Mouse (Mus musculus) gastrocnemius, postnatal 14 days (tissue): Measurements from ENCODE around the gene Sema4c. TPM values are rescaled to one million over a fixed set of nuclear protein-coding genes. Genes with fewer than 3 reads are reported as not detected.
A peak's percentile ranks its signal among the peaks of the same experiment; 100 is the strongest.

ENCODE experiments used
- DNase-seq: peaks from one replicate; pipeline ENCODE4 v3.0.0; 2021; ENCODE audit warnings: mixed read lengths
- intact Hi-C: fragments of 180-260 bp; cut with DNase I; formaldehyde crosslinking; loops from one replicate; pipeline ENCODE4 v1.15.1; 2025; ENCODE audit warnings: low total_unique reads
- long read RNA-seq, 2 experiments: library from polyadenylated mRNA; stranded (forward); transcript quantifications; one replicate each; pipeline ENCODE4 v2.0.0; 2021
- total RNA-seq, 2 experiments: library from RNA; stranded (reverse); gene quantifications; 2 replicates each; pipeline ENCODE4 v1.2.3; 2021

Sema4c gene
- total RNA-seq = 10 to 100 TPM; 12.1 to 13.1 TPM
- long read RNA-seq, experiment 1, partial matches to known transcripts = 0 of 1 reads
- long read RNA-seq, experiment 1, other reads (novel, unspliced or antisense) = 0 of 1 reads
- long read RNA-seq, experiment 2, partial matches to known transcripts = 0 of 2 reads
- long read RNA-seq, experiment 2, other reads (novel, unspliced or antisense) = 2 of 2 reads

- intact Hi-C loops = no loop called here
- peak; percentile 81 for DNase-seq
Observed at GRCm38 (mm10) chr1:36558031-36558993, at the start of gene Sema4c. Sema4c (minus strand) TSS chr1:36558349.

- intact Hi-C loops = no loop called here
- no peak for DNase-seq
Observed at GRCm38 (mm10) chr1:36606951-36607350, 48.8 kb upstream of the Sema4c start.

- no peak for DNase-seq
- intact Hi-C loops = no loop called here
Observed at GRCm38 (mm10) chr1:36604254-36605156, 46.4 kb upstream of the Sema4c start.

- peak; percentile 68 for DNase-seq
- intact Hi-C loops = no loop called here
Observed at GRCm38 (mm10) chr1:36603361-36603760, 45.2 kb upstream of the Sema4c start.

GRCm38 (mm10) chr1:36602271-36602670 is 44.1 kb upstream of the Sema4c start:
- DNase-seq = no peak
- intact Hi-C loops = no loop called here

- intact Hi-C loops = no loop called here
- no peak for DNase-seq
Observed at GRCm38 (mm10) chr1:36598411-36598810, 40.3 kb upstream of the Sema4c start.

GRCm38 (mm10) chr1:36596114-36596513 is 38.0 kb upstream of the Sema4c start:
- intact Hi-C loops = no loop called here
- DNase-seq = no peak

- no peak for DNase-seq
- intact Hi-C loops = no loop called here
Observed at GRCm38 (mm10) chr1:36595167-36595931, 37.2 kb upstream of the Sema4c start.

GRCm38 (mm10) chr1:36593099-36593498 is 35.0 kb upstream of the Sema4c start:
- intact Hi-C loops = no loop called here
- DNase-seq = no peak

- no peak for DNase-seq
Observed at GRCm38 (mm10) chr1:36591408-36591807, 33.3 kb upstream of the Sema4c start.

GRCm38 (mm10) chr1:36590664-36591063 is 32.5 kb upstream of the Sema4c start:
- intact Hi-C loops = no loop called here
- no peak for DNase-seq

More at GRCm38 (mm10) chr1:36591408-36591807, 33.3 kb upstream of the Sema4c start:
- intact Hi-C loops = no loop called here

- peak; percentile 81 for DNase-seq
- intact Hi-C loops = no loop called here
Observed at GRCm38 (mm10) chr1:36589486-36589885, 31.3 kb upstream of the Sema4c start.

- intact Hi-C loops = no loop called here
- peak; percentile 78 for DNase-seq
Observed at GRCm38 (mm10) chr1:36588476-36589450, 30.6 kb upstream of the Sema4c start.

GRCm38 (mm10) chr1:36587860-36588259 is 29.7 kb upstream of the Sema4c start:
- intact Hi-C loops = no loop called here
- DNase-seq = no peak

- intact Hi-C loops = no loop called here
- DNase-seq = no peak
Observed at GRCm38 (mm10) chr1:36586288-36586687, 28.1 kb upstream of the Sema4c start.

- no peak for DNase-seq
- intact Hi-C loops = no loop called here
Observed at GRCm38 (mm10) chr1:36583408-36584116, 25.4 kb upstream of the Sema4c start.

GRCm38 (mm10) chr1:36582211-36582610 is 24.1 kb upstream of the Sema4c start:
- intact Hi-C loops = no loop called here
- no peak for DNase-seq
